Mouse (Mus musculus): Measurements from ENCODE around the gene Dner.

DNA sequence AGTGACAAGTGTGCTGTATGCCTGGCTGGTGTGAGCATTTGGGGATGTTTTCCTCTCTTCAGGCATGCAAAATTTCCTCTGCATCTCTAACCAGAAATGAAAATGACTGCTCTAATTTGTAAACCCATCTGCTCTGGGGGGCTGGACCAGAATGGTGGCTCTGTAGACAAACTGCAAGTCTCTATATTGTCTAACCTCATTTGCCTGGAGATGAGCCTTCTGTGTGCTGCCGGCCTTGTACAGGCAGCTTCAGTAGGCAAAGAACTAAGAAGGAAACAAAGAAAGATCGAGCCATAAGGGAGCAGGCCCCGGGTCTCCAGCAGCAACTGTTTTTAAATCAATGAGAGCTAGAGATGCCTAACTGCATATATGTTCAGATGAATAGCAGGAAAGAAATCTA lies 103.6 kb downstream of the Dner start:
- TF ChIP-seq POLR2A (IDR thresholded peaks at IDR 0.05; ENCODE audit: extremely low read depth, insufficient read depth, low read length) (no peak), CTCF (IDR thresholded peaks at IDR 0.05; ENCODE audit: low read depth, low read length) (no peak)

Data from liver, adult 2 months (tissue).